Mouse (Mus musculus) A20 (cell line): ENCODE data around the gene Nodal.

Experiments
- DNase-seq: peaks from one replicate; pipeline ENCODE4 v3.0.0-alpha.2; 2011; ENCODE audit warnings: low read depth, low spot score

The Nodal gene

DNA sequence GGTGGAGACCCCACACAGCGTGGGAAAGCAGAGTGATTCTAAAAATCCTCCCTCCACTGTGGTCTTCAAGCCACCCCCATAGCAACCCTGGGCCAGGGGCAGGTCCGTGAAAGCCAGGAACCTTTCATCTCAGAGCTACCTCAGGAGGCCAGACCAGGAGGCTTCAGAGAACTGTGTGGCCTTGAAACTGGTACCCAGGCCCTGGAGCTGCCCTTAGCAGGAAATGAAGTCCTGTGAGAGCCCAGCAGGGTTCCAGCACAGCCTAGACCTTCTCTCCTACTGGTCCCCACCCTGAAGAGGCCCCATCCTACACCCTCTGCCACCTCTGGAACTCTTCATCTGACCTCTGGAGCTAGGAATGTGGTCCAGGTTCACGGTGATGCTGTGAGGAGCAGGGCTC lies 19.6 kb upstream of the Nodal start:
- no peak for DNase-seq

DNA sequence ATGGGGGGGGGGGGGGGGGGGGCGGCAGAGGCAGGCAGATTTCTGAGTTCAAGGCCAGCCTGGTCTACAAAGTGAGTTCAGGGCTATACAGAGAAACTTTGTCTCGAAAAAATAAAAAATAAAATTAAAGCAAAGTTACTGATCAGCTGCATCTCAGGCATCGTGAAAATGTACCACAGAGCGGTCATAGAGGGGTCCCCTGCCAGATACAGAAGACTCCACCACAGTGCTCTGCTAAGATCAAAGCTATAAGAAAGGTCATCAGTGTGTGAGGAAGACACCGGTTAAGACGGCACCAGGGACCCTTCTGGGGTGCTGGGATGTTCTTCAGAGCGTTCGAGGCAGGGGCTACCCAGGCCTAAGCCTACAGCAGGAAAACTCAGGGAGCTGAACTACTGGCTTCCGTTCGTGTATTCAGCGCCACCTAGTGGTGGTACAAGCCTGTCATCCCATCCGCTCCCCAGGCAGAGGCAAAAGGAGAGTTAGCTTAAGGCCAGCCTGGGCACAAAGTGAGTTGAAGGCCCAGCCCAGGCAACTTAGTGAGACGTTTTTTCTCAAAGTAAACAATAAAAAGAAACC lies 18.5 kb upstream of the Nodal start:
- DNase-seq, result peak; percentile 75

GRCm38 (mm10) chr10:61400407-61400806 lies 17.4 kb upstream of the Nodal start:
- DNase-seq, result no peak

GRCm38 (mm10) chr10:61402480-61402879 lies 15.3 kb upstream of the Nodal start:
- DNase-seq, result peak; percentile 61

DNA sequence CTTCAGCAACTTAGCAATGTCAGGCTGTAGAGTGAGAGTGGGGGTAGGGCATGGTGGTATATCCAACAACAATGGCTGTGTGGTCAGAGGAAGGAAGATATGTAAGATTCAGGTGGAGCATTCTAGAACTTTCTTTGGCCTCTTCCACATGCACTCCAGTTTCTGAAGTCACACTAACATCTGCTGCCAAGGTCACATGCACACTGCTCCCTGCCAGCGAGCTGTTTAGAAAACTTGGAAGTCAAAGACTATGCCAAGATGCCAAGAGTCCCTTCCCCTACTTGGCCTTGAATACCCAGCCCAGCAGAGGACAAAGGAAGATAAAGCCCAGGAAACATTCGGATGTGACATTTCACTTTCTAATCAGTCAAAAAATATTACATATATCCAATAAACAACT lies 14.9 kb upstream of the Nodal start:
- DNase-seq, result no peak

DNA sequence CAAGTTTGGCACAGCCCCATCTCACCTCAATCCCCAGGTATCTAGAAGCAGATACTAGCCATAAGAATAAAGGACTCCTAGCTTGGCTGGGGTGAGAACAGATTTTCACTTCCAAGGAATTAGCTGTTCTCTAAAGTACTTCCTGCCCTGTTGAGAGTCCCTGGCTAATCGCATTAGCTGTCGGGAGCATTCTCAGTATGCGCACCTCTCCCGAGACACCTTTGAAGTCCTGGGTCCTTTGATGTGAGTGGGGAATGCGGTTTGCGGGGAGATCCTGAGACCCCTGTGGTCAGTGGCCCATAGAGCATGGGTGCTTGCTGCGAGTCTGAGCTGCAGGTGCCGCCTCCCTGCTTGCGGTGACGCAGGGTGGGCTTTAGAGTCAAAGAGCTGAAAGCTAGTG lies 11.8 kb upstream of the Nodal start:
- DNase-seq, result no peak

DNA sequence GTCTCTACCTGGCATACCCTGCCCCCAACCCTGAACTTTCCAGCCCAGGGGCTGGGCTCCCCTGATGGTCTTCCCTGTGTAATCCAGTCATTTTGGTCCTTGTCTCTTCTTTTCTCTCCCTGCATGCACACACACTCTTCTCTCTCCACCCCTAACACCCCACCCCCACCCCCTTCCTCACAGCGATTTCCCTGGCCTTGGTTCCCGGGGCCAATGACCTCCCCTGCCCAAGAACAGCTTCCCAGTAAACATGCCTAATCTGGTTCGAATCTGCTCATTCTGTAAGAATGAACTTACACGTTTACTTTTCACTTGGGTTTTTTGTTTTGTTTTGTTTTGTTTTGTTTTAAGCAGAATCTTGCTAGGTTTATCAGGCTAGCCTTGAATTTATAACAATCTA lies 8.0 kb upstream of the Nodal start:
- no peak for DNase-seq

GRCm38 (mm10) chr10:61410193-61410592 lies 7.6 kb upstream of the Nodal start:
- no peak for DNase-seq

DNA sequence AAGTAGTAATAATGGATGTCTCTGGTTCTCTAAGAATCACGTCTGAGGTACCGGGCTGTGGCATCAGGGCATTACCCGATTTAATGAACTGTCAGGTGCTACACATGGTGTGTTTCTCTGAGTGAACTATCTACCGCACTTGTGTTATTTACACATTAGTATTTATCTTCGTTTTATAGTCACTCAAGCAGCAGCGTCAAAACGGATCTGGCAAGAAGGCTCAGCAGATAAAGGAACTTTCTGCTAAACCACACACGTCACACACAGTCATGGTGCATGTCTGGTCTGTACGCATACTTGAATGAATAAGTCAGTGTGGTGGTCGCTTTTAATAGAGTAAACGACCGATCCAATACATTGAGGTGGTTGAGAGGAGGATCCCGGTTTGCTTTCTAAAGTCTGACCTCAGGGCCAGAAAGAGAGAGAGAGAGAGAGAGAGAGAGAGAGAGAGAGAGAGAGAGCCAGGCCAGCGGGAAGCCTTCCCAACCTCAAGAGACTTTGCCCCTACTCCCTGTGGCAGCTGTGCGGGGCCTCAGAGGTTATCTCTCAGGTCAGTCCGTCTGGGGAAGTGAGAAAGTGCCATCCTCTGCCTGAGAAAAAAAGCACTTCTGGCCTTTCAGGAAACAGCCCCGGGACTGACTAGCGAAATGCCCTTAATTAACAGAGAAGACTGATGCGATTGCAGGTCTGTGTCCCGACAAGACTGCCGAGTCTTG lies 4.7 kb upstream of the Nodal start:
- DNase-seq, result no peak

- no peak for DNase-seq
Observed at GRCm38 (mm10) chr10:61415240-61415639, 2.5 kb upstream of the Nodal start.

DNA sequence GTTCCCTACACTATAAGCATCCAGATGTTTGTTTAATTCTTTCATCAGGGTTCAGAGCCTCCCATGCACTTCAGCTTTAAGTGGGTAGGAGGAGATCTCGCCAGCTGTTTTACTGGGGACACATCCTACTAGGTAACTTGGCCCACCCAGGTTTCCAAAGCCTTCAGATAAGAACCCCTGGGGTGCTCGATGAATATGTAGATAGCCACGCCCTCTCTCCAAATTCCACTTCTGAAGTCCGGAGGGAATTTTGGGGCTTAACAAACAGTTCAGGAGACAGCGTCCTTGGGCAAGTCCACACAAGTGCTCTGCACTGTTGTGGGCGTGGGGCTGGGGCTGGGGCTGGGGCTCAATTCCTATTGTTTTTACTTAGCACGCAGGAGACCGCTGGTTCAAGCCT lies 1.9 kb upstream of the Nodal start:
- no peak for DNase-seq

- no peak for DNase-seq
Observed at GRCm38 (mm10) chr10:61416561-61416960, 1.2 kb upstream of the Nodal start.

DNA sequence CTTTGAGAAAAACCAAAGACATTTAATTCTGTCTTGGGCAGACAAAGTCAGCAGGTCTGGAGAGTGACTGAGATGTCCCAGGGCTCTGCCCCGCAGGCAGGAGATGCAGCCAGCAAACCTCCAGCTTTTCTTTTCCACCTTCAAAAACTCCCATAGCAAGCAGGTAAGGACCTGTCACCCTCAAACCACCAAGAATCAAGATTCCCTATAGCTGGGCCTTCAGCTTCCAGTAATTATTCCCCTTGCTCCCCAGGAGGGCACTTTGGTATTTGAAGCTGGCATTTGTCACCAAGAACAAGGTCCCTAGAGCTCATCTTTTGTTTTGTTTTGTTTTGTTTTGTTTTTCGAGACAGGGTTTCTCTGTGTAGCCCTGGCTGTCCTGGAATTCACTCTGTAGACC lies 726 bp upstream of the Nodal start:
- no peak for DNase-seq

GRCm38 (mm10) chr10:61418131-61418900 lies 544 bp downstream of the Nodal start:
- no peak for DNase-seq

DNA sequence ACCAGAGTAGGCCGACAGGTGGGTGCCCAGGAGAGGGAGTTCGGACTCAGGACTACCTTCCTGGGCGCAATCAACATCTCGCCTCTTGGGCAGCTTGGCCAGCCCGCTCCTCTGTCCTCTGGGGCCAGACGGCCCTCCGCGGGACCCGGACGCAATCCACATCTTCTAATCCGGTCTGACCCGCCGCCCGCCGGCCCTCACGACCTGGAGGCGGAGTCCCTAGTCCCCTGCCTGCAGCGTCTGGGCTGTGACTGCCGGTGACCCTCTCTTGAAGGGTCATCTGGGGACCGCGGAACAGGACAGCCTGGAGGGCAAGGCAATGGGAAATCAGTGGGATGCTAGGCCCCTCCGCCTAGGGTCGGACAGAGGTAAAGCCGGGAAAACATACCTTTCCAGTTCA lies 1.4 kb downstream of the Nodal start:
- DNase-seq, result no peak

GRCm38 (mm10) chr10:61420011-61420410 lies 2.2 kb downstream of the Nodal start:
- no peak for DNase-seq

- peak; percentile 54 for DNase-seq
Observed at GRCm38 (mm10) chr10:61422861-61423260, 5.1 kb downstream of the Nodal start.

GRCm38 (mm10) chr10:61423289-61423688 lies 5.5 kb downstream of the Nodal start:
- peak; percentile 61 for DNase-seq

- DNase-seq, result no peak
Observed at GRCm38 (mm10) chr10:61424500-61424899, 6.7 kb downstream of the Nodal start.

DNA sequence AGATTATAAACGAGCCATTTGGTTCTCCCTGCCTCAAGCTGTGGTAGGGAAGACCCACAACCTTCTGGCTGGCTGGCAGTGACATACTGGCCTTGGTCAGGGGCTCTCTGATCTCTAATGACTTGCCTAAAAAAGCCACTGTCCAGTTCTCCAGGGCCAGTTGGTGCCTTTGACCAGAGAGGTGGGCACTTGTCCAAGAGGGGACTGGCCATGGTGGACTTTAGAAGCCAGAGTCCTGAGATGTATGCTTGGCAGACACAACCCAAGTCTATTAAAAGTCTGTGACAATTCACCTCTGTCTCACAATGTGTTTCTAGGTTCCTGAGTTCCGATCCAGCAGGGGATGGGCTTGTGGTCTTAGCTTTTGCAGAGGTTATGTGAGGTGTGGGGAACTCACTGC lies 7.3 kb downstream of the Nodal start:
- no peak for DNase-seq

DNA sequence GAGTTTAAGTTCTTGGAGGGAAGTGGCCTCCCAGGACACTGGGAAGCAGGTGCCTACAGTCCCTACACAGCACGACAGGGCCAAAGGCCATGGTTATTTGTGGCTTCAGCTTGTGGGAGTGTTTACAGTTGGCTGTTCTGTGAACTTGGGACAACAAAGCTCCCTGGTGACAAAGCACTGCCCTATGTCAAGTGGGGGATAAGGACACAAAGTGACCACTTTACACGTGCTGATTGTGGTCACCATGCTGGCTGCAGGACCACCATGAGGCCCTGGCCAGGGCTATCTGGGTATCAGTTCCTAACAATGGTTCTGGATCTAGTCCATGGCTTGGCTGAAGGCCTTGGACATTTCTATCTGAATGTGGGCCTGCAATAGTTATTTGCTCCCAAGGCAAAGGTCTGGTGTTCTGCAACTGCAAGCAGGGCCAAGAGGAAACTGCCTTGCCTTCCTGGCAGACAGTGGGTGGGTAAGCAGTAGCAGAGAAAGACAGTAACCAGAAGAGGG lies 8.5 kb downstream of the Nodal start:
- DNase-seq, result no peak

DNA sequence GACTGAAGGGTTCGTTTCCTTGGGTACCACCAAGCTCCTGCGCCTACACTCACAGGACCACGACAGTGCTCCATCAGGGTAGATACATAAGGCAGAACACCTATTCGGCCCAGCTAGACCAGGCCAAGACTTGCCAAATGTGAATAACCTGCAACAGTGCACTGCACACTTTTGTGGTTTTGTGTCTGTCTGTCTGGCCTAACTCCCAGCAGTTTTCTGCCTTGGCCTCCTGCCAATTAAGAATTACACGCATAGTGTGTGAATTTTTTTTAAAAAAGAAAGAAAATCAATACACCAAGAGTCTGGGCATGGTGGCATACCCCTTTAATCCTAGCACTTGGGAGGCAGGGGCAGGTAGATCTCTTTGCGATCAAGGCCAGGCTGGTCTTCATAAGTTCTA lies 10.2 kb downstream of the Nodal start:
- no peak for DNase-seq

- DNase-seq, result no peak
Observed at GRCm38 (mm10) chr10:61428416-61428815, 10.6 kb downstream of the Nodal start.
